Mouse (Mus musculus) hindbrain, embryonic 10.5 days (tissue): ENCODE measurements around the gene Slc22a20. TPM values are rescaled to one million over a fixed set of nuclear protein-coding genes. Genes with fewer than 3 reads are reported as not detected.
A peak's percentile ranks its signal among the peaks of the same experiment; 100 is the strongest.

Experiments
- DNase-seq: peaks from one replicate; pipeline ENCODE4 v3.0.0-alpha.2; 2017; ENCODE audit warnings: low spot score
- H3K27ac ChIP-seq: fragments of 300-500 bp; sonication (generic); 2 replicates; pipeline ENCODE4 v1.5.1; 2016; ENCODE audit warnings: mild to moderate bottlenecking, moderate library complexity
- H3K27me3 ChIP-seq: fragments of 300-500 bp; sonication (generic); 2 replicates; pipeline ENCODE4 v1.6.1; 2016; ENCODE audit warnings: mild to moderate bottlenecking; ENCODE audit not compliant: poor library complexity, insufficient read depth, severe bottlenecking
- H3K36me3 ChIP-seq: fragments of 300-500 bp; sonication (generic); 2 replicates; pipeline ENCODE4 v1.6.1; 2016; ENCODE audit warnings: mild to moderate bottlenecking, moderate library complexity
- H3K4me1 ChIP-seq: fragments of 300-500 bp; sonication (generic); replicated peaks from 2 replicates; pipeline ENCODE4 v1.6.1; 2016; ENCODE audit warnings: mild to moderate bottlenecking
- H3K4me3 ChIP-seq: fragments of 300-500 bp; sonication (generic); 2 replicates; pipeline ENCODE4 v1.5.1; 2016; ENCODE audit warnings: mild to moderate bottlenecking, moderate library complexity
- H3K9me3 ChIP-seq: fragments of 300-500 bp; sonication (generic); 2 replicates; pipeline ENCODE4 v1.6.1; 2016; ENCODE audit warnings: mild to moderate bottlenecking, moderate library complexity
- WGBS: fragments of 180-500 bp; shearing (Covaris S2); methylation state at CpG from one replicate; pipeline ENCODE4 v1.1.7; 2016; 5-methylcytosine and 5-hydroxymethylcytosine counted together
- polyA plus RNA-seq: library from polyadenylated mRNA; unstranded; fragments of >200 nt; fragmentation: Nextera tagmentation; extraction: Ambion mirVana; gene quantifications from 2 replicates; pipeline ENCODE4 v1.2.1, GENCODE M21; 2016

Gene Slc22a20
- polyA plus RNA-seq, 1 experiment from 2014 or later: not detected

DNA sequence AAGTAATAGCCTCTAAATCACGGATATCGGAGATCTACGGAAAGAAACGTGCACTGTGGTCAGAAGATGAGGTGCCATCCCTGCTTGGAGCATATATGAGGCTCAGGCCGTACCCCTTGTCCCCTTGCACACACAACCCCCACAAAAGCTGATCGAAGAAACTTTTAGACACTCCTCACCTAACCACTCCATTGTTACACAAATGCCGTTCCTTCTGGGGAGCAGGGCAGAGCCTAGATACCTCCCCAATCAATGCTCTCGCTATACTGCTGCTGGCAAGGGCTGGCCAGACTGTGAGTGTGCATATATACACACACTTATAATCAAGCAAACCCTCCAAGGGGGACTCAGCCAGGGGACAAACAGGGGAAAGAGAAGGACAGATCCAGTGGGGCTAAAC, 23.2 kb upstream of the Slc22a20 start:
- H3K27ac ChIP-seq: no peak overlapping the region
- H3K4me1 ChIP-seq: 0 out of 2 replicates have a peak, but pooled peaks cover 12% of the 10 kb centered on the region
- H3K9me3 ChIP-seq: no peaks in the 10 kb centered on the region
- WGBS: 66% methylated on average over 8 of the region's 8 CpGs
- H3K4me3 ChIP-seq: no peak overlapping the region
- DNase-seq: no peak
- H3K27me3 ChIP-seq: peaks cover 10% of the 10 kb centered on the region
- H3K36me3 ChIP-seq: no peaks in the 10 kb centered on the region

DNA sequence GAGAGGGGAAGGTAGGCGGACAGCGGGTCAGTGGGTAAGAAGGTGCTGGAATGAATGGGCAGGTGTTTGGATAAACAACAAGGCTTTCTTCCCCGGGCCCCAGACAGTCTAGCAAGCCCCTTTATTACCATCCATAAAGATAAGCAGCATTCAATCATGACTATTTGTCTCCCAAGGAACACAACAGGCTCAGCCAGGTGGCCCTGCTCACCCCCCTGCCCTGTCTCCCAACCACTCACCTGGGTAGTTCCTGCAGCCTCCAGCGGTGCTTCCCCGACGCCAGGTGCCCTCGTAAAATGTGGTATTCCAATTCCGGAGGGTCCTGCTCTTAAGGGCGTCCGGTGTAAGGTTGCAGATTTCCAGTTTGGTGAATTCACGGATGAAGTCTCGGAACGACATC, 21.1 kb upstream of the Slc22a20 start:
- H3K4me1 ChIP-seq: 0 out of 2 replicates have a peak, but pooled peaks cover 3% of the 10 kb centered on the region
- 89% methylated on average over 13 of the region's 13 CpGs for WGBS

DNA sequence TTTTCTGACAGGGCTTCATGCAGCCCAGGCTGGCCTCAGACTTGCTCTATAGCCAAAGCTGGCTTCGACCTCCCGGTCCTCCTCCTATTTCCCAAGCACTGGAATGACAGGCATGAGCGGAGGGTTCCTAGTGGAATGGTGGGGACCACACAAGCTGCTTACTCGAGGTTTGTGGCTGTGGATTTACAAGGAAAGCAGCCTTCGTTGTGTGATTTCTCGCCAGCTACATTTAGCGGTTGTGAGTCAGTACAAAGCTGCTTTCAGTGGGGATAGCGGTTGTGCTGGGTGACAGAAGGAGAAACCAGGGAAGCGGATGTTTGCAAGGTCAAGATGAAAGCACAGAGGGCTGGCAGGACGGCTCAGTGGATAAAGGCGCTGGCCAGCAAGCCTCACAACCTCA, 19.6 kb upstream of the Slc22a20 start:
- Histone ChIP-seq H3K4me1 (no peaks in the 10 kb centered on the region), H3K9me3 (no peaks in the 10 kb centered on the region), H3K36me3 (no peaks in the 10 kb centered on the region), H3K27me3 (no peaks in the 10 kb centered on the region), H3K27ac (no peak overlapping the region), H3K4me3 (no peak overlapping the region)
- 72% methylated on average over 11 of the region's 11 CpGs for WGBS
- DNase-seq: no peak

More for the DNA sequence above, 21.1 kb upstream of the Slc22a20 start:
- Histone ChIP-seq H3K4me3 (no peak overlapping the region), H3K36me3 (no peaks in the 10 kb centered on the region), H3K9me3 (no peaks in the 10 kb centered on the region), H3K27me3 (no peaks in the 10 kb centered on the region), H3K27ac (no peak overlapping the region)
- DNase-seq: no peak

DNA sequence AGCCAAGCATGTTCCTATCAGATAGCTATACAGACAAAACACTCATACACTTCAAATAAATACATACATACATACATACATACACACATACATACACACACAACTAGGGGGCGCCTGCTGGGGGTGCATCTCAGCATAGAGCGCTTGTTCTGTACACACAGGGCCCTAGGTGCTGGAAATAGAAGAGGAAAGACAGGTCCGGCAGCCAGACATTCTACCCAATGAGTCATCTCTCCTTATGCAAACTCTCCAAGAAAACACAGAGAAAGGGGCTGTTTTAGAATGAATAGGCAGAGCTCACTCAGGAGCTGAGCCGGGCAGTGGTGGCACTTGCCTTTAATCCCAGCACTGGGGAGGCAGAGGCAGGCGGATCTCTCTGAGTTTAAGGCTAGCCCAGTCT, 14.0 kb upstream of the Slc22a20 start:
- DNase-seq: no peak
- no peak overlapping the region for H3K27ac ChIP-seq
- no peaks in the 10 kb centered on the region for H3K36me3 ChIP-seq
- H3K4me3 ChIP-seq: no peak overlapping the region
- H3K9me3 ChIP-seq: no peaks in the 10 kb centered on the region
- WGBS: 81% methylated on average over 5 of the region's 5 CpGs
- no peaks in the 10 kb centered on the region for H3K4me1 ChIP-seq
- no peaks in the 10 kb centered on the region for H3K27me3 ChIP-seq

DNA sequence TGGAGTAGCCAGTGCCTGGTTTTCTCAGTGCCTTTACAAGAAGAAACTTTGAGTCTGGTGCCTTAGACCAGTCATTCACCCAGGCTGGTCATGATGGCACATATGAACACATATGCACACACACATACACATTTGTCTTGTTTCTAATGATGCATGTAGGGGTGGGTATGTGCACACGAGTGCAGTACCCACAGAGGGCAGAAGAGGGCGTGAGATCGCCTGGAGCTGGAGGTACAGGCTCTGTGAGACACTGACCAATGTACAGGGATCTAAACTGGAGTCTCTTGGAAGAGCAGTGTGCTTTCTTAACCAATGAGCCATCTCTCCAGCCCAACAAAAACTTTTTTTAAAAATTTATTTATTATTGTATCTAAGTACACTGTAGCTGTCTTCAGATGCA, 12.2 kb upstream of the Slc22a20 start:
- WGBS: 86% methylated on average over 3 of the region's 3 CpGs
- no peak for DNase-seq
- no peaks in the 10 kb centered on the region for H3K27me3 ChIP-seq
- no peaks in the 10 kb centered on the region for H3K4me1 ChIP-seq
- no peak overlapping the region for H3K4me3 ChIP-seq
- H3K27ac ChIP-seq: no peak overlapping the region
- no peaks in the 10 kb centered on the region for H3K36me3 ChIP-seq
- H3K9me3 ChIP-seq: no peaks in the 10 kb centered on the region

DNA sequence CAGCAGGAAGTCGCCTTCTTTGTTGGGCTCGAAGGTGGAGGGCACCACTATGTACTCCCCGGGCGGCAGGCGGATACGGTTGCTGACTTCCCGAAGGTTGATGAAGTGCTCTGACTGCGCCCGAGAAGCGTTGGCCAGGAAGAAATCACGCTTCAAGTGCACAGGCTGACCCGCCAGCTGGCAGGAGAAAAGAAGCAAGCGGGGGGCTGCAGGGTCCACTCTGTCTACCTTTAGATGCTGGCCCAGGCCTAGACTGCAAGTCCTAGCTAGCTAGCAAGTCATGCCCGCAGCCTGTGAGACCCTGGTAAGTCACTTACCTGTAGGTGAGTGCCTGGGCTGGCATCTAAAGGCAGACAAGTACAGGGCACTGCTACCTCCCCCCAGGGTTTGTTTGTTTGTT, 8.8 kb upstream of the Slc22a20 start:
- H3K9me3 ChIP-seq: no peaks in the 10 kb centered on the region
- H3K27ac ChIP-seq: no peak overlapping the region; the same call in 1 of the 2 replicates
- H3K36me3 ChIP-seq: no peaks in the 10 kb centered on the region
- H3K27me3 ChIP-seq: no peaks in the 10 kb centered on the region
- no peak overlapping the region for H3K4me3 ChIP-seq
- DNase-seq: no peak
- H3K4me1 ChIP-seq: peaks cover under 1% of the 10 kb centered on the region; the same call in 1 of the 2 replicates
- 87% methylated on average over 14 of the region's 14 CpGs for WGBS

DNA sequence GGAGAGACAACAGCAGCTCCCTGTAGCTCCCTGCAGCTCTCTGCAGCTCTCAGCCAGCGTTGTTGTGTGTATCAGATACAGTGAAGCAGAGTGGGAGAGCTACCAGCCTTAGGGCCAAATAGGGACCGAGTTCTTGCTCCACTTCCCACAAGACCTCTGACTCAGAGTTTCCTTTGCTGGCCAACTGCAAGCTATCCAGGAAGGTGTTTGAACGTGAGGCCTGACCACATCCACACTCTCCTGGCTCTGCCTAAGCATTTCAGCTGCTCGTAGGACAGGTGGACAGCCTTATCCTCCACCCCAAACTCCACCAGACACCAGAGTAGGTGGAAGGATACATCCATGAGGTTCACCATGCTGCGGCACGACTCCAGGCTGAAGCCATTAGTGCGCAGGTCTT, 6.1 kb upstream of the Slc22a20 start:
- no peaks in the 10 kb centered on the region for H3K27me3 ChIP-seq

DNA sequence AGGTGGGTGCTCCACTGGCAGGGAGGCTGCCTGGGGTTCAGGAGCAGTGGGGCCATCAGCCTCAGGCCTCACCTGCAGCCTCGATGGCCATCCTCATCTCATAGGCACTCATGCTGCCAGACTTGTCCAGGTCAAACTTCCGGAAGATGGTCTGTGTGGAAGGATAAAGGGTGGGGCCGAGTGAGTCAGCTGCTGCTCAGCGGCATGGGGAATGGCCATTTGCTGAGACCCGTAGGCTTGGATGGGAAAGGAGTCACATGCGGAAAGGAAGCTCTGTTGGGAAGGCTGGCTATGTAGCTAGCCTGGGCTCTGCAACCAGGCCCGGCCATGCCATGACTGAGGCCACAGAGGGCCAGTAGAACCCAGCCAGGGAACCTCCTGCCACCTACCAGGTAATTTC, 5.5 kb upstream of the Slc22a20 start:
- Histone ChIP-seq H3K4me1 (peaks cover 17% of the 10 kb centered on the region), H3K4me3 (no peak overlapping the region), H3K9me3 (no peaks in the 10 kb centered on the region), H3K36me3 (no peaks in the 10 kb centered on the region), H3K27ac (no peak overlapping the region), H3K27me3 (no peaks in the 10 kb centered on the region)
- WGBS: 86% methylated on average over 7 of the region's 7 CpGs
- no peak for DNase-seq

More for the DNA sequence above, 6.1 kb upstream of the Slc22a20 start:
- DNase-seq: no peak
- Histone ChIP-seq H3K9me3 (no peaks in the 10 kb centered on the region), H3K4me1 (peaks cover 17% of the 10 kb centered on the region), H3K36me3 (no peaks in the 10 kb centered on the region), H3K27ac (0 out of 2 replicates have a peak overlapping the region, but pooled peaks have one; percentile 12), H3K4me3 (no peak overlapping the region)
- 86% methylated on average over 7 of the region's 7 CpGs for WGBS

DNA sequence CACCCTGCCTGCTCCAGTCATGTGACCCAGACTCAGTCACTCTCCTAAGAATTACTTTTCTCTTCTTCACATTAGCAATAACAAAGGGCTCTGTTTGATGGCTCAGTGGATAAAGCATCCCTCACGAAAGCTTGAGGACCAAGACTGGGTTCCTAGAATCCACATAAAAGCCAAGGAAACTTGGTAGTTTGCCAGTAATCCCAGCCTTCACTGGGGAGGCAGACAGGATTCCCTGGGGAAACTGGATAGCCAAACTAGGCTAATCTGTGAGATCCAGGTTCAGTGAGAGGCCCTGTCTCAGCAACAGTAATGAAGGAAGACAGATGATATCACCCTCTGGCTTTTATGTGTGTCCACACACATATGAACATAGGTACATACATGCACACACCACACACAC, 5.0 kb upstream of the Slc22a20 start:
- Histone ChIP-seq H3K27me3 (no peaks in the 10 kb centered on the region), H3K9me3 (no peaks in the 10 kb centered on the region), H3K27ac (no peak overlapping the region), H3K4me3 (no peak overlapping the region), H3K4me1 (peaks cover 22% of the 10 kb centered on the region), H3K36me3 (no peaks in the 10 kb centered on the region)
- 68% methylated on average over 1 of the region's 1 CpGs for WGBS
- DNase-seq: no peak

DNA sequence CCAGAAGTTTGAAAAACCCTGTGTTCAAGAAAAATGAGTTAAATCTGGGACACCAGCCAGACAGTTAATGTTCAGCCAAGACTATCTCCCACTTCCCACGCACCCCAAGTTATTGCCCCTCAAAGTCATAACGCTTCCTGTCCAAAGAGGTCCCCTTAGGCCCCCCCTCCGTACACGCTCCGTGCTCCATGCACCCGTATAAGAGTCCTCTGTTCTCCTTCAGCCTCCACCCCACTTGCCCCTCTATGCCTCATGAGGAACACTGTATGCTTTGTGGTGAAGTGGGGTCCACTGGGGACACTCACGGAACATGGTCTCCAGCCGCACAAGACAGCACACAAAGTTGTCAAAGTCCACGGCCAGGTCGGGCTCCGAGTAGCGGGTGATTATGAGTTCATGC, 4.1 kb upstream of the Slc22a20 start:
- peaks cover 27% of the 10 kb centered on the region for H3K4me1 ChIP-seq
- no peak overlapping the region for H3K4me3 ChIP-seq
- H3K36me3 ChIP-seq: no peaks in the 10 kb centered on the region
- no peaks in the 10 kb centered on the region for H3K27me3 ChIP-seq
- H3K9me3 ChIP-seq: no peaks in the 10 kb centered on the region
- WGBS: 96% methylated on average over 12 of the region's 12 CpGs
- DNase-seq: no peak
- peak overlapping the region; percentile 90; the same call in 1 of the 2 replicates for H3K27ac ChIP-seq

DNA sequence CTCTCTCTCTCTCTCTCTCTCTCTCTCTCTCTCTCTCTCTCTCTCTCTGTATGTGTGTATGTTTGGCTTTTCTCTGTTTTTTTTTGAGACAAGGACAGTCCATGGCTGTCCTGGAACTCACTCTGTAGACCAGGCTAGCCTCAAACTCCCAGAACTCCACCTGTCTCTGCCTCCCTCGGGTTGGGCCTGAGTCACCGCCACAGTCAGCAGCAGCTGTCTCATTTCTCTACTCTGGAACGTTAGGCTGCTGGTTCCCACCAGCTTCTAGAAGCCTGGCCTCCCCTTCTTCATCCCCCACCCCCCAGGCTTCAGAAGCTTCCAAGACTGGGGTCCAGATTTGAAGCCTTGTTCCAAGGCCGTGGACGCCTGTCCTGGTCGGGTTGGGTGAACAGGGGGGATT, 3.6 kb upstream of the Slc22a20 start:
- 69% methylated on average over 6 of the region's 6 CpGs for WGBS
- H3K9me3 ChIP-seq: no peaks in the 10 kb centered on the region
- no peaks in the 10 kb centered on the region for H3K27me3 ChIP-seq
- peak overlapping the region; percentile 90 for H3K27ac ChIP-seq
- H3K4me1 ChIP-seq: peaks cover 27% of the 10 kb centered on the region
- no peaks in the 10 kb centered on the region for H3K36me3 ChIP-seq
- H3K4me3 ChIP-seq: peak overlapping the region; percentile 39; the same call in 1 of the 2 replicates
- DNase-seq: no peak

DNA sequence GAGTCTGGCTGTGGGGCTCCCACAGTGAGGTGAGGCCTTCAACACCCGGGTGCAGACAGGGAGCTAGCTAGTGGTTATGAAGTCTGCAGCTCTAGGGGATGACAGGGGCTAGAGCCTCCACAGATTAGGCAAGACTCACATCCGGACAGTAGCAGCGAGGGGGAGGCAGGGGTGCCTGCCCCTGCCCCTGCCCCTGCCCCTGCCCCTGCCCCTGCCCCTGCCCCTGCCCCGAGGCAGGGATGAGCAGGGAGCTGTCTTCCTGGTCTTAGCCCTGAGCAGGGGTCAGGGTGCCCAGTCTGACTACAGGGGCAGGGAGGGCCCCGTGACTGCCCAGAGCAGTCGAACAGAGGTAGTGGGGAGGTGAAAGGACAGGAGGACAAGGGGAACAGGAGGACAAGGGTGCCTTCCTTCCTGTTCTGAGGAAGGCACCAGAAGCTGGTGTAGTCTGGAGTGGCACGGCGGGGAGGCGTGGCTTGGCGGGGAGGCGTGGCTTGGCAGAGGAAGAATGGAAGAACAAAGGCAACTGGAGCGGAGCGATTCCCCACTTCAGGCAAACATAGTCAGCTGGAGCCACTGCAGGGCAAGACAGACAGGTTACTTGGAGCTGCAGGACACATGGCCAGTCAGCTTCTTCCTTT, 3.0 kb upstream of the Slc22a20 start:
- Histone ChIP-seq H3K4me1 (peaks cover 27% of the 10 kb centered on the region), H3K27me3 (no peaks in the 10 kb centered on the region), H3K4me3 (peak overlapping the region; percentile 39), H3K36me3 (no peaks in the 10 kb centered on the region), H3K27ac (peak overlapping the region; percentile 90), H3K9me3 (no peaks in the 10 kb centered on the region)
- WGBS: 7% methylated on average over 13 of the region's 13 CpGs
- DNase-seq: peak; percentile 85

DNA sequence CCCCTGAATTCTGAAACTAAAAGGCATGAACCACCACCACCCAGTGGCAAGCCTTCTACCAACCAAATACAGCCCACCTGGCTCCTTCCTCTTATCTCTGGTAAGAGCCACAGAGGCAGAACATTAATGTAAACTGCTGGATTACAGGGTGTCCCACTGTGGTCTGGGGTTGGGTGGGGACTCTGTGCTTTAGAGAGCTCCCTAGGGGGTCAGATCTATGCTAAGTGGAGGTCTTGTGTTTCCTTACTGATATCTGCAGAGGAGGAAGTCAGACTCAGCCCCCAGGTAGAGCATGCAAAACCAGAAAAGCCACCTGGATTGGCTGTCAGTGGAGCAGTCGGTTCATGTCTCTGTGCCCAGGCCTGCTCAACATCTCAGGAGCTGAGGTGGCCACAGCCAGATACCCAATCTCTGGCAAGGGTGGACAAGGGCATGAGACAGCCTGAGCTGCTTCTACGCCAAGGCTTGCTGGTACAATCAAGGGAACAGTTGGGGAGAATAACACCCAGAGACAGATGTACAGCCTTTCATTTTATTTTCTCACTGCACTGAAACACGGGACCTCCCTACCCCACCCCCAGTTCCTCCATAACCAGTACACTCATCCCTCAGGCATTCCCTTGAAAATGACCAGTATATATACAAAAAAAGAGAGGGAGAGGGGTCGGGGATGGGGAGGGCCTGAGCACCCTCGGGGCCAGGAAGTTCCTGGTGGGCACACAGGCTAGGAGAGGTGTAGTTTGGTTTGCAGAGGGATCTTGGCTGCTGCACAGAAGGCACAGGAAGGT, 2.3 kb upstream of the Slc22a20 start:
- no peak for DNase-seq
- Histone ChIP-seq H3K4me3 (peak overlapping the region; percentile 39; the same call in 1 of the 2 replicates), H3K9me3 (no peaks in the 10 kb centered on the region), H3K36me3 (no peaks in the 10 kb centered on the region), H3K4me1 (peaks cover 27% of the 10 kb centered on the region), H3K27ac (peak overlapping the region; percentile 90), H3K27me3 (no peaks in the 10 kb centered on the region)
- 66% methylated on average over 5 of the region's 5 CpGs for WGBS
